Mouse (Mus musculus) activated CD4-positive, CD25-positive, alpha-beta regulatory T cell, adult 4 months (primary cell): Measurements from ENCODE around the gene Klrd1. TPM values are rescaled to one million over a fixed set of nuclear protein-coding genes. Genes with fewer than 3 reads are reported as not detected.
A peak's percentile ranks its signal among the peaks of the same experiment; 100 is the strongest.
"Not testable (repeated sequence)": the region's sequence is repeated elsewhere in the genome, so short reads cannot be mapped to it uniquely, and the experiment has no call there.

Source experiments
- ATAC-seq: one replicate; pipeline ENCODE4 v1.8.0; 2017
- polyA plus RNA-seq, 2 experiments: library from polyadenylated mRNA; unstranded; fragments of 100-300 nt; shearing (Covaris generic); gene quantifications; one replicate each; pipeline ENCODE4 v1.2.1; 2017

The Klrd1 gene
- under 1 TPM in 1 of 2 experiments, not detected in 1; 0.70 TPM for polyA plus RNA-seq

DNA sequence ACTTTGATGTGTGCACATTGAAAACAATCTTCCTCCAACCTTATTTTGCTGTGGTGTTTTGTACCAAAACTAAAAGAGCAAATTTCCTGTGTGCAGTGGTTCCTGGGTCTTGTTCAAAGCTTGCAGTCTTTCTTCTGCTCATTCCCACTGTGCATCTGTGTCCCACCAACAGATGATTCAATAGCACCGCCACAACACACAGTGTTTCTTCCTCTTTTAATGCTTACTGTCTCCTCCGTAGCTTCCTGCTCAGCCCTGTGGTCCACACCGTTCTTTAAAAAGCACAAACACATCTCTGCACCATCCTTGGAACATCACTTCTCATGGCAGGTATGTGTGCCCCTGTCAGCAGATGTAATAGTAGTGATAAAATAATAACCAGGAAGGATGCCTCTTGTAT, at the start of gene Klrd1:
Gene Klrd1 (plus strand): TSS at position 275 of the 400 bp plus-strand sequence.
- no peak for ATAC-seq

GRCm38 (mm10) chr6:129541931-129542330, 49.7 kb upstream of the Klrd1 start:
- no peak for ATAC-seq

GRCm38 (mm10) chr6:129542540-129542939, 49.0 kb upstream of the Klrd1 start:
- no peak for ATAC-seq

- ATAC-seq = peak; percentile 77
Measured at GRCm38 (mm10) chr6:129543709-129544606, 47.6 kb upstream of the Klrd1 start.

GRCm38 (mm10) chr6:129547277-129547676, 44.3 kb upstream of the Klrd1 start:
- no peak for ATAC-seq

- ATAC-seq = no peak
Measured at GRCm38 (mm10) chr6:129548009-129548408, 43.6 kb upstream of the Klrd1 start.

GRCm38 (mm10) chr6:129557298-129558023, 34.1 kb upstream of the Klrd1 start:
- no peak for ATAC-seq

- ATAC-seq = peak; percentile 65
Measured at GRCm38 (mm10) chr6:129558946-129559640, 32.5 kb upstream of the Klrd1 start.

GRCm38 (mm10) chr6:129559641-129560027, 31.9 kb upstream of the Klrd1 start:
- ATAC-seq = no peak

DNA sequence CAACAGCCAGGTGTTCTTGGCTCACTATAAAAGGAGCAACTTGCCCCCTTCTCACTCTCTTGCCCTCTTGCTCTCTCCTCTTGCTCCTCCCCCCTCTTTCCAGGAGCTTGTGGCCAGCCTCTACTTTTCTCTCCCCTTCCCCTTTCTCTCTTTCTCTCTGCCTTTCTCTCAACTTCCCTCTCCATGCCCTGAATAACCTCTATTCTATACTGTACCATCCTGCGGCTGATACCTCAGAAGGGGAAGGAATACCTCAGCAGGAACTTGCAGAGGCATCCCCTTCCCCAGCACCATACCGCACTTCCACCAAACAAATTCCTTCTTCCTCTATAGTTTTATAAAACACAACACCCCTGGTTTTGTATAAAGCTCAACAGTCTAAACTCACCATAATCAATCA, 26.3 kb upstream of the Klrd1 start:
- ATAC-seq = no peak

DNA sequence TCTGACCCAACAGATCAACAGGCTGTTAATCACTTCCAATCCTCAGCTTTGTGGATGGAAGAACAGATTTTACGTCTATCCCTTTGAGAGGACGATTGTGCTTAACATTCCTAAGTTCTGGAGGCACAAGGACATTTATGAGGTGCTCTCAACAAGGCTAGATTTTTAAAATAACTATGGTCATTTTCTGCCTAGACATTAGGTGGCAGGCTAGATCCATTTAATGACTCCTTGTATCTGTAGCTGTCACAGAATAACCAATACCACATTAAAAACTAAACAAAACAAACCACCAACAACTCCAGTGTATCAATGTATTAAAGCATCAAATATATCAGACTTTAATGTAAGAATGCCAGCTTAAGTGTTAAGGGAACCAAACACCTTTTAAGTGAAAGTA, 16.3 kb upstream of the Klrd1 start:
- ATAC-seq = no peak

GRCm38 (mm10) chr6:129577605-129578004, 14.0 kb upstream of the Klrd1 start, which contains the start of gene Klre1:
TSS of gene Klre1 (plus strand) at chr6:129577905.
- ATAC-seq = no peak

DNA sequence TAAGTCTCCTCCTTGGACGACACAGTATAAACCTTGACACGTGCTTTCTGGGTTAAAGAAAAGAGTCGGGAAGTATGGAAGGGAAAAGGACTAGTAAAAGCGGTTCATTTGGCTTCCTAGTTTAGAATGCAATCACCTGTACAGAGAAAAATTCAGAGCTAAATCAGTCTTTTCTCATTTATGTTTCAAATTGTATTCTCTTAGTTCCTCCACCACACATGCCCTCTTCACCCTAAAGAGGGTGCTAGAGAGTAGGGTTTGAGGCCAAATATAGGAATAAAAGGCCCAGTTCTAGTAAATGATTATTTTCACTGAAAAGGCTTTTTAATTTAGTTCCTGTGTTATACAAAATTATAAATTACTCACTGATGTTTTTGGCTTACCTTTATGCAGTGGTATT, 10.3 kb upstream of the Klrd1 start:
- no peak for ATAC-seq

DNA sequence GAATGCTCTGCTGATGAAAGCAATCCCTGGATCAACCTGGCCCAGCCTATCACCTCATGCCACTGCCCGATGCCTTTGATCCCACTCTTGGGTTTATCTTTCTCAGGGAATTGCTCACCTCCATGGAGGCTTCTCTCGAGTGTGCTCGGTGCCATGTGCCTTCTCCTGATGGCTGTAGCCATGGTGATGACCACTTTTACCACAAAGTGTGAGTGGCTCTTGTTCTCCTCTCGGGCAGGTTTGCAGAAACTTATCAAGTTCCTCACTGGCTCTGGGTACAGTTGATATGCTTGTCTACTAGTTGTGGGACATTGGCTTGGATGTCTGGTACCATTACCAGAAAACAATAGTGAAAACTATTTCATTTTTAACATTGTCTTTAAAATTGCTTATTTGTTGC, 9.7 kb upstream of the Klrd1 start:
- no peak for ATAC-seq

DNA sequence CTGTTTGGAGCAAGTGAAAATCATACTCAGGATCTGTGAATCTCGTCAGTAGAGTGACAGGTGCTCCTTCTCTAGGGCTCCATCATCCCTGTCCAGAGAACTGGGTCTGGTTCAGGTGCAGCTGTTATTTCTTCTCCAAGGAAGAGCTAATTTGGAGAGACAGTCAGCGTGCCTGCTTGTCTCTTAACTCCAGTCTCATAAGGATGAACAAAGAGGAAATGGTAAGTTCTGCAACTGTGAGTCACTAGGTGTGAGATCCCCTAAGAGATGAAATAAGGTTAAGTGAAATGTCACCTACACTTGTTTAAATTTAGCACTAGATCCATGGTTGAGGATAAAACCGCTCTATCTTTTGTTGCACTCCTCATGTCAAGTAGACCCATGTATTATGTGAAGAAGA, 8.6 kb upstream of the Klrd1 start:
- ATAC-seq = no peak

GRCm38 (mm10) chr6:129608372-129608771, 16.8 kb downstream of the Klrd1 start:
- peak; percentile 76 for ATAC-seq

GRCm38 (mm10) chr6:129623735-129624134, 32.2 kb downstream of the Klrd1 start, which contains the start of gene Klrk1:
TSS of gene Klrk1 (minus strand) at chr6:129623864.
- no peak for ATAC-seq

DNA sequence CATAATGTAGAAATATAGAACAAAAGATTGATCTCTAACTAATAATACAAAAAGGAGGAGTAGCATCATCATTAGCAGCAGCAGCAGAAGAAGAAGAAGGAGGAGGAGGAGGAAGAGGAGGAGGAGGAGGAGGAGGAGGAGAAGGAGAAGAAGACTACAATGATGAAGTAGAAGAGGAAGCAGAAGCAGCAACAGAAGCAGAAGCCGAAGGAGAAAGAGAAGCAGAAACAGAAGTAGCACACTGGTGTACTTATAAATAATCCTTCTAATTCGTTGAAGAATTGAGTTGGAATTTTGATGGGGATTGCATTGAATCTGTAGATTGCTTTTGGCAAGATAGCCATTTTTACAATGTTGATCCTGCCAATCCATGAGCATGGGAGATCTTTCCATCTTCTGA, 39.5 kb downstream of the Klrd1 start:
- ATAC-seq = not testable (repeated sequence)

DNA sequence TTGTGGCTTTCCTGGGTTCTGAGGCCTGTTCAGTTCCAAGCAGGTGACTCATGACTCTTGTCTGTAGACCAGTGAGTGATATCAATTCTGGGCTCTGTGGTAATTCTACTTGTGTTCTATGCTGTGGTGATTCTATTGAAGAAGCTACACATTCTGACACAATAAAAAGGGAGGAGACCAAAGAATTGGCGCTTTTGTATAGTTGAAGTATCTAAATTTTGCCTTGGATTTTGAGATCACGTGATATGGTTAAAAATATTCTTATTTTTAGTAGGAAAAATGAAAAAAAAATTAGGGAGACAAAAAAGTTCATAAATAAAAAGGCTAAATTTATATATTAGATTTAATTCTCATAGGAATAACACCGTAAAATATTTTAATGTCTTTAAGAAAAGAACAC, 51.7 kb downstream of the Klrd1 start, which contains the start of gene Klrc3:
Gene Klrc3 (minus strand): TSS at position 101 of the 400 bp plus-strand sequence.
- not testable (repeated sequence) for ATAC-seq

DNA sequence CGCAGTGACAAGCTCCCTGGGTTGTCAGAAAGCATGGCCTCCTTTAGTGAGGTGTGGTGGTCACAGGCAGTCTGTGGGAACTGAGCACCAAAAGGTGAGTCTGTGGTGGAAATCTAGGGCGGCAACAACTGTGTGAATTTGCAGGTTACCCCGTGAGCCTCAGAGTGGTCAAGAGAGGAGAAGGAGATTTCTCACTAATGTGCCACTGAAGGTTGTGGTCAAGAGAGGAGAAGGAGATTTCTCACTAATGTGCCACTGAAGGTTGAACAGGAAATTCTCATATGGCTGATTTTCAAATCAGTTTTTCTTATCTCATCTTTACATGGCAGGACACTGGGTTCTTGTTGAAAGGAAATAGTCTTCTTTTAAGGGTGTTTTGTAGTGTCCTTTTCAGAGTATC, 52.5 kb downstream of the Klrd1 start:
- ATAC-seq = not testable (repeated sequence)
